Mouse (Mus musculus): ENCODE data around the gene Yod1. TPM values are rescaled to one million over a fixed set of nuclear protein-coding genes. Genes with fewer than 3 reads are reported as not detected.

The Yod1 gene
- polyA plus RNA-seq, 1 experiment: 3.9 TPM

DNA sequence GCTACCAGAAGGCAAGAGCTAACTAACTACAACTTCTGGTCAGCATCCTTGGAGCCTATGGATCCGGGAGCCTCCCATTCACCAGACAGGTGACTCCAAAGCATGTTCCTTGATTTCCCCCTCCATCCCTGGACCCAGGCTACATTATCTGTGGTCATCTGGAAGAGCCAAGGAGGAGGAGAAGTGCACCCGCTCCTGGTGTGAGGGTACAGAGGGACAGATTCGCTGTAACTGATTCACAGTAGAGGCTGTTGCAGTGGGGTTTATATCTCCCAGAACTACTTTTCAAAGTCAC lies 962 bp upstream of the Yod1 start:
- no peak for TF ChIP-seq POLR2A (IDR thresholded peaks at IDR 0.05; ENCODE audit: control insufficient read depth, extremely low read depth, insufficient read depth, low read length, poor library complexity)
- no peak for TF ChIP-seq CTCF (IDR thresholded peaks at IDR 0.05; ENCODE audit: borderline replicate concordance, control insufficient read depth, extremely low read depth, insufficient read depth, low read length, poor library complexity)
- Histone ChIP-seq H3K36me3 (ENCODE audit: control insufficient read depth, insufficient read depth, low read length) (no peaks in the 10 kb centered on the region), H3K4me1 (replicated peaks; ENCODE audit: control insufficient read depth, insufficient read depth, low read length) (peaks cover 14% of the 10 kb centered on the region), H3K27ac (ENCODE audit: control insufficient read depth, insufficient read depth, low read length) (peak overlapping the region; percentile 66), H3K4me3 (ENCODE audit: control insufficient read depth, insufficient read depth, low read length) (peak overlapping the region; percentile 93), H3K27me3 (ENCODE audit: control insufficient read depth, insufficient read depth, low read length) (no peaks in the 10 kb centered on the region)
- DNase-seq: no peak
- 0% methylated on average over 3 of the region's 3 CpGs for WGBS

DNA sequence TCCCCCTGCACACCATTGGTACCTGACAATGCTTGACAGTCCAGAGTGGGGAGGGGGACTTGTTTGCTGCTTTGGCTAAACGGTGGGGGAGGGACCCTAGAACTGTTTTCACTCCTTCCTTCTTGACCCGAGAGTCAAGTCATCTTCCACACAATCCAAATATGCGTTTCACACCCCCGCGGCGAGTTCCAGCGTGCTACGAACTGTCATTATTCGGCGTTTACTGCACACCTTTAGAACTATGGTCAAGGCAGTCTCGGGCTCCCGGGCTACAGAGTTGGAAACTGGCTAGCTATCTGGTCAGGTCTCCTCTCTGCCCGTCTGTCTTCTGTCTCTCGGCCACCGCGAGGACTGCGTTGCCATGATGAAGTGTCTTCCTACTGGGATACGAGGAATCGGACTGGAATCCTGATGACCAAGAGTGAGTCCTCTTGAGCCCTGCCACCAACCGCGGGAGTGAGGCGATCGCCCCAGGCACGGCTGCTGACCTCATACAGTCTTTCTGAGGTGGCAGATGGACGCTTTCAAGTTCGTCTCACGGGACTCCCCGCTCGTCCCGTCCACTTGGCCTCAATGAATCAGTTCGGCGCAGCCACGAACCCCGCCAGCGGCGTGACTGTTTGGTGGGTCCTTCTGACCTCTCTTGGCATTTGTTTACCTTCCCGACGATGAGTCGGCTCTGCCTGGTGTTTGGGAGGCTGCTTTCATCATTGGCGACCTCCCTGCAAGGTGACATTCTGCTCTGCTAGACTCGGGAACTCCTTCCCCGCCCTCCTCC lies 425 bp upstream of the Yod1 start:
- WGBS: under 1% methylated on average over 42 of the region's 42 CpGs
- Histone ChIP-seq H3K27me3 (ENCODE audit: control insufficient read depth, insufficient read depth, low read length) (no peaks in the 10 kb centered on the region), H3K27ac (ENCODE audit: control insufficient read depth, insufficient read depth, low read length) (peak overlapping the region; percentile 66), H3K4me1 (replicated peaks; ENCODE audit: control insufficient read depth, insufficient read depth, low read length) (peaks cover 14% of the 10 kb centered on the region), H3K4me3 (ENCODE audit: control insufficient read depth, insufficient read depth, low read length) (peak overlapping the region; percentile 93), H3K36me3 (ENCODE audit: control insufficient read depth, insufficient read depth, low read length) (no peaks in the 10 kb centered on the region)
- TF ChIP-seq POLR2A (IDR thresholded peaks at IDR 0.05; ENCODE audit: control insufficient read depth, extremely low read depth, insufficient read depth, low read length, poor library complexity): no peak
- no peak for TF ChIP-seq CTCF (IDR thresholded peaks at IDR 0.05; ENCODE audit: borderline replicate concordance, control insufficient read depth, extremely low read depth, insufficient read depth, low read length, poor library complexity)
- DNase-seq: peak; percentile 32

DNA sequence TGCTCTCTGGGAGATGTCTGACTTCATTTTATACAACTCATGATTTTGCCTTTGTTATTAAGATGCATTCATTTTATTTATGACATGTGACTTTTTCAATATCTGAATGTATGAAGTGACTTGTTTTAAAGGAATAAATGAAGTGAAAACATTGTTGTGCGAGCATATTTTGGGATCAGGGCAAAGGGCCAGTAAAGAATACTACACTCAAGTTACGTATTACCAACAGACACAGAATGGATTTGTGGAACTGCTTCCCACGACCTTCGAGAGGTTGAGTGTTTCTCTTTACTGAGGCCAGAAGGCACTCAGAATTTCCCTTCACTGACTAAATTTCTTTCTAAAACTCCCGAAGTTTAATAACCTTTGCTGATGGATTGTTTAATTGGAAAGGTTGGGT lies 7.1 kb downstream of the Yod1 start:
- WGBS: 96% methylated on average over 5 of the region's 5 CpGs
- DNase-seq: no peak

DNA sequence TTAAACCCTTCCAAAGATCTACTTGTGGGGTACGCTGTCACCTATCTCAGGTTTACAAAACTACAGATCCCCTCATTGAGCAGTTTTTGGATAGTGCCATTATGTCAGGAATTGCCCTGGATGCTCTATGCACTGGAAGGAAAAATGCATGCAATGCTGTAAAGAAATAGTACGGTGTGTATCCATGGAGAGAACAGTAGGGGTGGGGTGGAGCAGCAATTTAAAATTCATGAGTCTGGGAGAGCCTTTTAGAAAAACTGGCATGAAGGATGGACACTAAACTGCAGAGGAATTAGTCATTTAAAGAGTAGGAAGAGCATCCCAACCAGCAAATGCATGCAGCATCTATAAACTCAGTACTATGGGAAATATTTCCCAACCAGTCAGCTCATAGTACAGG lies 9.3 kb downstream of the Yod1 start:
- Histone ChIP-seq H3K27me3 (ENCODE audit: control insufficient read depth, insufficient read depth, low read length) (no peaks in the 10 kb centered on the region), H3K4me3 (ENCODE audit: control insufficient read depth, insufficient read depth, low read length) (no peak overlapping the region), H3K27ac (ENCODE audit: control insufficient read depth, insufficient read depth, low read length) (no peak overlapping the region), H3K36me3 (ENCODE audit: control insufficient read depth, insufficient read depth, low read length) (no peaks in the 10 kb centered on the region), H3K4me1 (replicated peaks; ENCODE audit: control insufficient read depth, insufficient read depth, low read length) (no peaks in the 10 kb centered on the region)
- TF ChIP-seq POLR2A (IDR thresholded peaks at IDR 0.05; ENCODE audit: control insufficient read depth, extremely low read depth, insufficient read depth, low read length, poor library complexity) (no peak), CTCF (IDR thresholded peaks at IDR 0.05; ENCODE audit: borderline replicate concordance, control insufficient read depth, extremely low read depth, insufficient read depth, low read length, poor library complexity) (no peak)
- 99% methylated on average over 2 of the region's 2 CpGs for WGBS
- no peak for DNase-seq

More for the DNA sequence above, 7.1 kb downstream of the Yod1 start:
- H3K36me3 ChIP-seq (ENCODE audit: control insufficient read depth, insufficient read depth, low read length): no peaks in the 10 kb centered on the region
- H3K4me3 ChIP-seq (ENCODE audit: control insufficient read depth, insufficient read depth, low read length): no peak overlapping the region
- no peak overlapping the region for H3K27ac ChIP-seq (ENCODE audit: control insufficient read depth, insufficient read depth, low read length)
- no peaks in the 10 kb centered on the region for H3K27me3 ChIP-seq (ENCODE audit: control insufficient read depth, insufficient read depth, low read length)
- no peaks in the 10 kb centered on the region for H3K4me1 ChIP-seq (replicated peaks; ENCODE audit: control insufficient read depth, insufficient read depth, low read length)
- no peak for TF ChIP-seq CTCF (IDR thresholded peaks at IDR 0.05; ENCODE audit: borderline replicate concordance, control insufficient read depth, extremely low read depth, insufficient read depth, low read length, poor library complexity)

DNA sequence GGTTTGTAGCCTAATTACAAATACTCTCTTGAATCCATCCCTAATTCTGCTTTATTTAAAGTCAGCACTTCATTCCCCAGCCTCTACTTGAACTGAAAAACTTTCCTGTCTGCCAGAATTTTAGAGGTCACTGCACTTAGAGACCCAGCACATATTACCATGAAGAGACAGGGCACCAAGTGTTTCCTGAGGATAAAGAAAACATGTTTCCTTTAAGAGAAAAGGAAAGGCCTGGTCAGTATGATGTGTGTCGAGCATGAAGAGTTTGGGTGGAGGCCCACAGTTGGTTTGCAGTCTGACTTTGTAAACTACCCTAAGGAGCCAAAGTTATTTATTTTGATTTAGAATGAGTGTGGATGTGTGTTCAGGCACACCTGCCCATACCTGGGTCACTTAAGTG lies 10.9 kb downstream of the Yod1 start:
- TF ChIP-seq CTCF (IDR thresholded peaks at IDR 0.05; ENCODE audit: borderline replicate concordance, control insufficient read depth, extremely low read depth, insufficient read depth, low read length, poor library complexity) (no peak), POLR2A (IDR thresholded peaks at IDR 0.05; ENCODE audit: control insufficient read depth, extremely low read depth, insufficient read depth, low read length, poor library complexity) (no peak)
- DNase-seq: no peak
- H3K4me1 ChIP-seq (replicated peaks; ENCODE audit: control insufficient read depth, insufficient read depth, low read length): no peaks in the 10 kb centered on the region
- 87% methylated on average over 1 of the region's 1 CpGs for WGBS
- H3K27ac ChIP-seq (ENCODE audit: control insufficient read depth, insufficient read depth, low read length): no peak overlapping the region
- no peak overlapping the region for H3K4me3 ChIP-seq (ENCODE audit: control insufficient read depth, insufficient read depth, low read length)
- H3K36me3 ChIP-seq (ENCODE audit: control insufficient read depth, insufficient read depth, low read length): no peaks in the 10 kb centered on the region
- no peaks in the 10 kb centered on the region for H3K27me3 ChIP-seq (ENCODE audit: control insufficient read depth, insufficient read depth, low read length)

DNA sequence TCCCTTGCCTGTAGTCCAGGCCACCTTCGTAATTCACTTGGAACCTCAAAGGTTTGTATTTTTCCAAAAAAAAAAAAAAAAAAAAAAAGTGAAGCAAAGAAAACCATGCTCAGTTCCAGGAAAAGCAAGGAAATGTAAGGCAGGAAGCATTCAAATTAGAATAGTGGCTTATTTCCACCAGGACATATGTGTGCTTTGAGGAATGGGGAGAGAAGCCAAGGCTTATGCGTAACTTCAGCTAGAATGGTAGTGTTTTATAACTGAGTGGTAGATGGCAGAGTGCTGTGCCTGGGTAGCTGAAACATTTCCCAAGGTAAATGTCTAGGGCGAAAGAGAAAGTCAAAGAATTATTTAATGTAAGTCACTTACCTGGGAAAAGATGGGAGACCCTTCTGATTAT lies 11.6 kb downstream of the Yod1 start:
- H3K27ac ChIP-seq (ENCODE audit: control insufficient read depth, insufficient read depth, low read length): no peak overlapping the region
- TF ChIP-seq CTCF (IDR thresholded peaks at IDR 0.05; ENCODE audit: borderline replicate concordance, control insufficient read depth, extremely low read depth, insufficient read depth, low read length, poor library complexity) (no peak), POLR2A (IDR thresholded peaks at IDR 0.05; ENCODE audit: control insufficient read depth, extremely low read depth, insufficient read depth, low read length, poor library complexity) (no peak)
- H3K27me3 ChIP-seq (ENCODE audit: control insufficient read depth, insufficient read depth, low read length): no peaks in the 10 kb centered on the region
- no peak for DNase-seq
- no peak overlapping the region for H3K4me3 ChIP-seq (ENCODE audit: control insufficient read depth, insufficient read depth, low read length)
- WGBS: 94% methylated on average over 3 of the region's 3 CpGs
- H3K4me1 ChIP-seq (replicated peaks; ENCODE audit: control insufficient read depth, insufficient read depth, low read length): no peaks in the 10 kb centered on the region
- H3K36me3 ChIP-seq (ENCODE audit: control insufficient read depth, insufficient read depth, low read length): no peaks in the 10 kb centered on the region

DNA sequence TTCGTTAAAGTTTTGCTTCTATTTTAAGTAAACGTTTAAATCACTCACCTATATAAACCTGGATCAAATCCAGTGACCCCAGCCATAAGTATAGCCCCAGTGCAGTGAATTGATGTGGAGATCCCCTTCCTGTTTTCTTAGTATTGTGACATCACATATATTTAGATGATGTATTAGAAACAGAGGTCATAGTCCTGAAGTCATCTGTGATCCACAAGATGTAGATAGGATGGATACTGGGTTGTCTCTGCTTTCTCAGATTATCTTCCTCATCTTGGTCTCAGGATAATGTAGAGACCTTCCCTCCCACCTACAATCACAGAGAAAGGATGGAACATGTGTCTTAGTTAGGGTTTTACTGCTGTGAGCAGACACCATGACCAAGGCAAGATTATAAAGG lies 12.0 kb downstream of the Yod1 start, which contains the start of gene Pfkfb2:
Pfkfb2 (minus strand) TSS at position 101 of the 400 bp plus-strand sequence.
- Histone ChIP-seq H3K4me1 (replicated peaks; ENCODE audit: control insufficient read depth, insufficient read depth, low read length) (no peaks in the 10 kb centered on the region), H3K27ac (ENCODE audit: control insufficient read depth, insufficient read depth, low read length) (no peak within 1 kb of the TSS), H3K36me3 (ENCODE audit: control insufficient read depth, insufficient read depth, low read length) (no peaks in the 10 kb centered on the region), H3K27me3 (ENCODE audit: control insufficient read depth, insufficient read depth, low read length) (no peaks in the 10 kb centered on the region), H3K4me3 (ENCODE audit: control insufficient read depth, insufficient read depth, low read length) (no peak within 1 kb of the TSS)
- TF ChIP-seq CTCF (IDR thresholded peaks at IDR 0.05; ENCODE audit: borderline replicate concordance, control insufficient read depth, extremely low read depth, insufficient read depth, low read length, poor library complexity): no peak
- no peak for TF ChIP-seq POLR2A (IDR thresholded peaks at IDR 0.05; ENCODE audit: control insufficient read depth, extremely low read depth, insufficient read depth, low read length, poor library complexity)
- 79% methylated on average over 2 of the region's 2 CpGs for WGBS
- no peak for DNase-seq

Measured in thymus, adult 2 months (tissue).